Mouse (Mus musculus): ENCODE results near the gene E130218I03Rik. TPM values are rescaled to one million over a fixed set of nuclear protein-coding genes. Genes with fewer than 3 reads are reported as not detected.

The E130218I03Rik gene
- total RNA-seq, 1 experiment = 1.6 TPM

DNA sequence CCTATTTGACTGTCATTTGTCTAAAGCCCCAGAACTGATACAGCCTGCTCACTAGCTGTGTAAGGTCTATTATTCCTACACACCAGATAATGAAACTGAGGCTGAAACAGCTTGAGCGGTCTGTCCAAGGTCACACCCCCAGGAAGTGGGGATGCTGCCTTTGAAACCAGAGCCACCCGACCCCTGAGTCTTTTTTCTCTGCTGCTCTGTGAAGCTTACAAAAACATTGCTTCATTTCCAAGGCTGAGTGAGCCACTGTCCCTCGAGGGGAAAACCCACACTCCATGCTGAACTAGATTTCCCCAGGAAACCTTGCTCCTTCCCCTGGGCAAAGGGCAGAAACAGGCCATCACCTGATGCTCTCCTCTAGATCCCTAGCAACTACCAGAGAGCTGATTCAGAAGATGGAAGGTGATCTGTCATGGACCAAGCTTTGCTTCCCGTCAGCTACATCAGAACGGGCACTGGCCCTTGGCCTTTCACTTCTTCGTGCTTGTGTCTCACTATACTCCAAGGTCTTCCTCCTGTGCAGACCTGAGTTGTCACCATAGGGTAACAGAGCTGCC is 36.9 kb upstream of the E130218I03Rik start:
- DNase-seq (ENCODE audit: low read depth, low spot score) = no peak
- TF ChIP-seq CHD2 (IDR thresholded peaks at IDR 0.05; ENCODE audit: low read depth, low read length) (no peak), ZC3H11A (IDR thresholded peaks at IDR 0.05; ENCODE audit: borderline replicate concordance, low read depth, low read length) (no peak)
- Histone ChIP-seq H3K36me3 (ENCODE audit: control insufficient read depth, insufficient read depth, low read length, poor library complexity, severe bottlenecking) (no peaks in the 10 kb centered on the region), H3K9ac (ENCODE audit: insufficient read depth, low read depth, low read length, poor library complexity, severe bottlenecking) (no peak overlapping the region), H3K4me3 (ENCODE audit: insufficient read depth in 1 of 2, low read depth in 1 of 2, low read length in 2 of 2, poor library complexity in 1 of 2, severe bottlenecking in 1 of 2) (no peak overlapping the region), H3K9me3 (ENCODE audit: control insufficient read depth, insufficient read depth, low read depth, low read length) (no peaks in the 10 kb centered on the region), H3K27ac (ENCODE audit: insufficient read depth, low read depth, low read length, poor library complexity, severe bottlenecking) (no peak overlapping the region), H3K4me1 (ENCODE audit: control insufficient read depth in 2 of 2, insufficient read depth in 2 of 2, low read length in 2 of 2, poor library complexity in 1 of 2) (peaks cover 0 to 15% of the 10 kb centered on the region in 2 experiments; a peak in 1 of 4 replicates)
- in situ Hi-C loops (cut with MboI; ENCODE audit: low sequenced_read_pairs in 2 of 2, unreplicated experiment in 2 of 2) = no loop called here

DNA sequence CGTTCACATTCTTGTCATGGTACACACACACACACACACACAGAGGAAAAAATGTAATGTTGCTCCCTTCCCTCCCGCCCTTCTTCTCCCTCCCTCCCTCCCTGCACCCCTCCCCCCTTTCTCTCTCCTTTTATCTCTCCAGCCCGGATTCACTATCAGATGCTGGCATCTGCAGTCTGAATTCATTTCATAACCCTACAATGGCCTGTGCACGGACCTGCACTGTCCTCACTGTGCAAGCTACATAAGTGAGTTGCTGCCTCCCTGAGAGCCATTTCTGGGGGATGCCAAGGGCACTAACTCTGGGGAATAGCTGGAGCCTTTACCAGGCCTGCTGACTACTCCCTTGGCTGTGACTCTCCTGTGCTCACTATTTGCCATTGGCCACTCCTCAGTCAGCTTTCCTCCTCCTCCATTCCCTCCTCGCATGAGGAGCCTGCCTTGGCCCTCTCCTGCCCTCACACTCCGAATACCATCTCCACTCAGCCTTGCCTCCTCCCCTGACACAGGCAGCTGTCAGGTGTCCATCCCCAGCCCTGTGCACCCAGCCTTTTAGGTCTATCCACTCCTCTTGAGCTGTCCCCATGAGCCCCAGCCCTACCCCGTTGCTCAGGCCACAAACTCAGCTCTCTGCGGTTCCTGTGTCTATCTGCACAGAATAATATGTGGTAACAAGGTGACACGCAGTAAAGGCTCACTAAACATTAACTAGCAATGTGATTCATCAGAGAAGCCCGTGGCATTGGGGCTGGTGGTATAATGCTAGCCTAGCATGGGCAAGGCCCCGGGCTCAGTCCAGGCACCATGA is 20.5 kb upstream of the E130218I03Rik start:
- DNase-seq (ENCODE audit: low read depth, low spot score) = no peak
- TF ChIP-seq CHD2 (IDR thresholded peaks at IDR 0.05; ENCODE audit: low read depth, low read length) = no peak
- no peak for TF ChIP-seq MAFK (IDR thresholded peaks at IDR 0.05; ENCODE audit: insufficient read depth, low read depth, low read length)
- no peak for TF ChIP-seq ZC3H11A (IDR thresholded peaks at IDR 0.05; ENCODE audit: borderline replicate concordance, low read depth, low read length)
- TF ChIP-seq ZNF384 (IDR thresholded peaks at IDR 0.05; ENCODE audit: low read depth, low read length) = no peak
- no peak for TF ChIP-seq HCFC1 (IDR thresholded peaks at IDR 0.05; ENCODE audit: borderline replicate concordance, insufficient read depth, low read length)
- H3K36me3 ChIP-seq (ENCODE audit: control insufficient read depth, insufficient read depth, low read length, poor library complexity, severe bottlenecking) = no peaks in the 10 kb centered on the region
- H3K4me3 ChIP-seq (ENCODE audit: insufficient read depth in 1 of 2, low read depth in 1 of 2, low read length in 2 of 2, poor library complexity in 1 of 2, severe bottlenecking in 1 of 2) = no peak overlapping the region
- H3K9me3 ChIP-seq (ENCODE audit: control insufficient read depth, insufficient read depth, low read depth, low read length) = no peaks in the 10 kb centered on the region
- in situ Hi-C loops (cut with MboI; ENCODE audit: low sequenced_read_pairs in 2 of 2, unreplicated experiment in 2 of 2) = no loop called here
- H3K27ac ChIP-seq (ENCODE audit: insufficient read depth, low read depth, low read length, poor library complexity, severe bottlenecking) = no peak overlapping the region
- no peak overlapping the region for H3K9ac ChIP-seq (ENCODE audit: insufficient read depth, low read depth, low read length, poor library complexity, severe bottlenecking)
- H3K4me1 ChIP-seq (ENCODE audit: control insufficient read depth in 2 of 2, insufficient read depth in 2 of 2, low read length in 2 of 2, poor library complexity in 1 of 2) = no peaks in the 10 kb centered on the region

DNA sequence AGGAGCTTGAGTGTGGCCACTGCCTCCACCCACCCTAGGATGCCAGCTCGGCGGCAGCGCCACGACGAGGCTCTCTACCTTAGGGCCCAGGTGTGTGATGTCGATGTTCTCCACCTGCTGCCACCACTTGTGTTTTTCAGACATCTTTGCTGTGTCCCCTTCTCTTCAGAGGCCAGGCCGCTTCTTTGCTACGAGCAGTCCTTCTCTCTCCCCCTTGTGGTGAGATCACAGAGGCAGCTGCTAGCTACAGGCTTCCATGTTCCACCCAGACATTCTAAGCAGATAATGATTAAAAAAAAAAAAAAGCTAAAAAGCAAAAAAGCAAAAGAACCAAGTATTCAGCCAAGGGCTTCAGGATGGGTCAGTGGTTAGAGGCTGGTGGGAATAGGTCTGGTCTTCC is 16.3 kb upstream of the E130218I03Rik start, which contains the start of gene Catsper4:
Gene Catsper4, minus strand, starts transcription at position 190 of the 400 bp plus-strand sequence.
- H3K9ac ChIP-seq (ENCODE audit: insufficient read depth, low read depth, low read length, poor library complexity, severe bottlenecking) = no peak within 1 kb of the TSS
- no peaks in the 10 kb centered on the region for H3K36me3 ChIP-seq (ENCODE audit: control insufficient read depth, insufficient read depth, low read length, poor library complexity, severe bottlenecking)
- no peak within 1 kb of the TSS for H3K27ac ChIP-seq (ENCODE audit: insufficient read depth, low read depth, low read length, poor library complexity, severe bottlenecking)
- H3K4me3 ChIP-seq (ENCODE audit: insufficient read depth in 1 of 2, low read depth in 1 of 2, low read length in 2 of 2, poor library complexity in 1 of 2, severe bottlenecking in 1 of 2) = no peak within 1 kb of the TSS
- TF ChIP-seq ZC3H11A (IDR thresholded peaks at IDR 0.05; ENCODE audit: borderline replicate concordance, low read depth, low read length) (no peak), CHD2 (IDR thresholded peaks at IDR 0.05; ENCODE audit: low read depth, low read length) (no peak), MAFK (IDR thresholded peaks at IDR 0.05; ENCODE audit: insufficient read depth, low read depth, low read length) (no peak), ZNF384 (IDR thresholded peaks at IDR 0.05; ENCODE audit: low read depth, low read length) (no peak), HCFC1 (IDR thresholded peaks at IDR 0.05; ENCODE audit: borderline replicate concordance, insufficient read depth, low read length) (no peak)
- in situ Hi-C loops (cut with MboI; ENCODE audit: low sequenced_read_pairs in 2 of 2, unreplicated experiment in 2 of 2) = no loop called here
- no peak for DNase-seq (ENCODE audit: low read depth, low spot score)
- H3K4me1 ChIP-seq (ENCODE audit: control insufficient read depth in 2 of 2, insufficient read depth in 2 of 2, low read length in 2 of 2, poor library complexity in 1 of 2) = peaks cover 0 to 3% of the 10 kb centered on the region in 2 experiments; a peak in 1 of 4 replicates
- no peaks in the 10 kb centered on the region for H3K9me3 ChIP-seq (ENCODE audit: control insufficient read depth, insufficient read depth, low read depth, low read length)

- DNase-seq (ENCODE audit: low read depth, low spot score) = no peak
- no peak overlapping the region for H3K9ac ChIP-seq (ENCODE audit: insufficient read depth, low read depth, low read length, poor library complexity, severe bottlenecking)
- H3K27ac ChIP-seq (ENCODE audit: insufficient read depth, low read depth, low read length, poor library complexity, severe bottlenecking) = no peak overlapping the region
- no peaks in the 10 kb centered on the region for H3K36me3 ChIP-seq (ENCODE audit: control insufficient read depth, insufficient read depth, low read length, poor library complexity, severe bottlenecking)
- in situ Hi-C loops (cut with MboI; ENCODE audit: low sequenced_read_pairs in 2 of 2, unreplicated experiment in 2 of 2) = no loop called here
- H3K4me1 ChIP-seq (ENCODE audit: control insufficient read depth in 2 of 2, insufficient read depth in 2 of 2, low read length in 2 of 2, poor library complexity in 1 of 2) = peaks cover 0 to 3% of the 10 kb centered on the region in 2 experiments; a peak in 1 of 4 replicates
- no peak overlapping the region for H3K4me3 ChIP-seq (ENCODE audit: insufficient read depth in 1 of 2, low read depth in 1 of 2, low read length in 2 of 2, poor library complexity in 1 of 2, severe bottlenecking in 1 of 2)
- no peaks in the 10 kb centered on the region for H3K9me3 ChIP-seq (ENCODE audit: control insufficient read depth, insufficient read depth, low read depth, low read length)
- TF ChIP-seq CHD2 (IDR thresholded peaks at IDR 0.05; ENCODE audit: low read depth, low read length) (no peak), ZC3H11A (IDR thresholded peaks at IDR 0.05; ENCODE audit: borderline replicate concordance, low read depth, low read length) (no peak), MAFK (IDR thresholded peaks at IDR 0.05; ENCODE audit: insufficient read depth, low read depth, low read length) (no peak), ZNF384 (IDR thresholded peaks at IDR 0.05; ENCODE audit: low read depth, low read length) (no peak), HCFC1 (IDR thresholded peaks at IDR 0.05; ENCODE audit: borderline replicate concordance, insufficient read depth, low read length) (no peak)
These were observed 13.0 kb upstream of the E130218I03Rik start for GRCm38 (mm10) chr4:134230431-134230830.
